In genomic region chr9:116134488-116134887, GRCm38 (mm10) we compare ENCODE assay signal across 16 mouse cellular contexts. TPM values are rescaled to one million over a fixed set of nuclear protein-coding genes. Genes with fewer than 3 reads are reported as not detected.
A peak's percentile ranks its signal among the peaks of the same experiment; 100 is the strongest.
DNase-seq lines count a peak whose midpoint lies in the region; ATAC-seq and TF ChIP-seq lines count a peak whose summit lies in the region.
"Had no signal": no experiment of that assay in that cellular context is flagged by ENCODE, and none has a peak within 500 bp of the region (broad histone marks: within the 10 kb centered on the region; RNA-seq: fewer than 3 reads in every experiment).

No protein-coding gene starts in this region.

- H3K27me3 ChIP-seq in forebrain, postnatal 0 days (ENCODE audit: insufficient read depth, low read length) = no peaks in the 10 kb centered on the region
- no peaks in the 10 kb centered on the region for H3K27me3 ChIP-seq in forebrain, embryonic 15.5 days
- no peaks in the 10 kb centered on the region for H3K27me3 ChIP-seq in liver, postnatal 0 days (ENCODE audit: insufficient read depth, low read length)
- H3K27me3 ChIP-seq in liver, embryonic 12.5 days (replicated peaks) = no peaks in the 10 kb centered on the region
- H3K27me3 ChIP-seq in CH12.LX (replicated peaks) = no peaks in the 10 kb centered on the region
- H3K27me3 ChIP-seq: neural tube, embryonic 13.5 days had no signal

- no peaks in the 10 kb centered on the region for H3K9me3 ChIP-seq in forebrain, postnatal 0 days (ENCODE audit: low read length)
- H3K9me3 ChIP-seq in forebrain, embryonic 15.5 days = no peaks in the 10 kb centered on the region
- H3K9me3 ChIP-seq in liver, postnatal 0 days (ENCODE audit: low read length) = no peaks in the 10 kb centered on the region
- no peaks in the 10 kb centered on the region for H3K9me3 ChIP-seq in liver, embryonic 12.5 days (replicated peaks)
- no peaks in the 10 kb centered on the region for H3K9me3 ChIP-seq in CH12.LX (replicated peaks; ENCODE audit: low read length)
- H3K9me3 ChIP-seq: midbrain, embryonic 10.5 days; neural tube, embryonic 13.5 days had no signal

- no peak for DNase-seq in forebrain, postnatal 0 days
- DNase-seq in liver, postnatal 0 days = no peak
- no peak for DNase-seq in CH12.LX (ENCODE audit: extremely low read depth)
- no peak for DNase-seq in cerebellum, postnatal 36 days
- no peak for DNase-seq in gastrocnemius, postnatal 4 days (ENCODE audit: low spot score in 2 of 2)
- DNase-seq: adrenal gland, postnatal 25 days; cerebellum, adult 18-20 months; kidney, postnatal 25 days; liver; right cerebral cortex, postnatal 25 days had no signal

- no peak overlapping the region for H3K4me2 ChIP-seq in forebrain, postnatal 0 days (ENCODE audit: low read depth)
- no peak overlapping the region for H3K4me2 ChIP-seq in forebrain, embryonic 15.5 days (replicated peaks)
- H3K4me2 ChIP-seq in liver, postnatal 0 days (ENCODE audit: low read depth, low read length) = no peak overlapping the region
- no peak overlapping the region for H3K4me2 ChIP-seq in liver, embryonic 12.5 days
- H3K4me2 ChIP-seq in CH12.LX (ENCODE audit: insufficient read depth, low read depth, poor library complexity, severe bottlenecking) = 0 out of 2 replicates have a peak overlapping the region, but pooled peaks have one; percentile 33
- H3K4me2 ChIP-seq: neural tube, embryonic 13.5 days had no signal

- TF ChIP-seq POLR2A in CH12.LX (IDR thresholded peaks at IDR 0.05; ENCODE audit: low read depth, low read length) = no peak

- H3K36me3 ChIP-seq in forebrain, postnatal 0 days (ENCODE audit: insufficient read depth) = no peaks in the 10 kb centered on the region
- H3K36me3 ChIP-seq in forebrain, embryonic 15.5 days = no peaks in the 10 kb centered on the region
- peaks cover 20% of the 10 kb centered on the region for H3K36me3 ChIP-seq in liver, postnatal 0 days (replicated peaks; ENCODE audit: insufficient read depth, low read length)
- peaks cover 16% of the 10 kb centered on the region for H3K36me3 ChIP-seq in liver, embryonic 12.5 days
- H3K36me3 ChIP-seq in CH12.LX (replicated peaks in 1 of 2; ENCODE audit: control insufficient read depth in 1 of 2, insufficient read depth in 1 of 2, low read length in 1 of 2) (peaks cover 30 to 74% of the 10 kb centered on the region in 2 experiments), macrophage (ENCODE audit: inconsistent target) (peaks cover 22% of the 10 kb centered on the region; the same call in 1 of the 2 replicates)
- H3K36me3 ChIP-seq: neural tube, embryonic 13.5 days had no signal

- 0 out of 2 replicates have a peak, but pooled peaks have one; percentile 9 for TF ChIP-seq CTCF in forebrain, postnatal 0 days (IDR thresholded peaks at IDR 0.05; ENCODE audit: low read depth)
- peak; percentile 46 for TF ChIP-seq CTCF in liver, postnatal 0 days (IDR thresholded peaks at IDR 0.05; ENCODE audit: low read depth)
- TF ChIP-seq CTCF in CH12.LX (conservative IDR thresholded peaks at IDR 0.05 in 1 of 2, IDR thresholded peaks at IDR 0.05 in 1 of 2; ENCODE audit: low read depth in 2 of 2, low read length in 2 of 2) = peak in 1 of 2 experiments; percentile 64; a peak in 2 of 4 replicates

- H3K9ac ChIP-seq in forebrain, postnatal 0 days = no peak overlapping the region
- no peak overlapping the region for H3K9ac ChIP-seq in forebrain, embryonic 15.5 days (replicated peaks)
- no peak overlapping the region for H3K9ac ChIP-seq in liver, postnatal 0 days (replicated peaks)
- no peak overlapping the region for H3K9ac ChIP-seq in liver, embryonic 12.5 days
- H3K9ac ChIP-seq in CH12.LX (ENCODE audit: insufficient read depth, low read depth) = no peak overlapping the region
- H3K9ac ChIP-seq: neural tube, embryonic 13.5 days had no signal

- peak; percentile 74 for TF ChIP-seq RAD21 in CH12.LX (IDR thresholded peaks at IDR 0.05; ENCODE audit: low read depth, low read length)

- dilution Hi-C loops in CH12.LX (cut with MboI; ENCODE audit: extremely low pct_ligation_motif_present, extremely low pct_unique_long_range_greater_than_20kb, low sequenced_read_pairs) = no loop called here

- H3K27ac ChIP-seq in forebrain, postnatal 0 days (ENCODE audit: low read depth, low read length) = no peak overlapping the region
- H3K27ac ChIP-seq in forebrain, embryonic 15.5 days (replicated peaks) = no peak overlapping the region
- H3K27ac ChIP-seq in liver, postnatal 0 days (ENCODE audit: low read depth) = no peak overlapping the region
- no peak overlapping the region for H3K27ac ChIP-seq in liver, embryonic 12.5 days
- H3K27ac ChIP-seq in CH12.LX (ENCODE audit: insufficient read depth, low read depth) = peak overlapping the region; percentile 81; the same call in 1 of the 2 replicates
- peak overlapping the region; percentile 41; the same call in 1 of the 2 replicates for H3K27ac ChIP-seq in macrophage
- H3K27ac ChIP-seq: hindbrain, postnatal 0 days; midbrain, embryonic 10.5 days; neural tube, embryonic 13.5 days had no signal

- no peak for ATAC-seq in forebrain, postnatal 0 days
- no peak for ATAC-seq in forebrain, embryonic 15.5 days (replicated peaks)
- no peak for ATAC-seq in liver, postnatal 0 days
- no peak for ATAC-seq in liver, embryonic 12.5 days
- ATAC-seq: hindbrain, postnatal 0 days had no signal

- in situ Hi-C loops in CH12.LX (cut with MboI; ENCODE audit: low pct_ligation_motif_present, low pct_unique_long_range_greater_than_20kb, low sequenced_read_pairs) = loop anchor here (10.0 kb wide), 1 partner anchor 250 kb away; no protein-coding TSS in a partner anchor

- H3K4me3 ChIP-seq in forebrain, postnatal 0 days (ENCODE audit: low read depth, low read length) = no peak overlapping the region
- H3K4me3 ChIP-seq in forebrain, embryonic 15.5 days = no peak overlapping the region
- no peak overlapping the region for H3K4me3 ChIP-seq in liver, postnatal 0 days (ENCODE audit: low read depth, low read length)
- no peak overlapping the region for H3K4me3 ChIP-seq in liver, embryonic 12.5 days
- no peak overlapping the region for H3K4me3 ChIP-seq in CH12.LX (replicated peaks in 1 of 3; ENCODE audit: low read depth in 2 of 3, low read length in 2 of 3, poor library complexity in 1 of 3)
- no peak overlapping the region for H3K4me3 ChIP-seq in macrophage (ENCODE audit: inconsistent target)
- H3K4me3 ChIP-seq: midbrain, embryonic 10.5 days; neural tube, embryonic 13.5 days had no signal

- H3K79me2 ChIP-seq in CH12.LX (replicated peaks; ENCODE audit: control insufficient read depth, extremely low read depth, insufficient read depth, poor library complexity, severe bottlenecking) = peaks cover 68% of the 10 kb centered on the region
- peaks cover 80% of the 10 kb centered on the region for H3K79me2 ChIP-seq in macrophage (ENCODE audit: inconsistent target)

- 90% methylated on average over 2 of the region's 2 CpGs for WGBS in forebrain, postnatal 0 days
- WGBS in forebrain, embryonic 15.5 days = 91% methylated on average over 2 of the region's 2 CpGs
- WGBS in liver, postnatal 0 days (ENCODE audit: insufficient replicate concordance) = 73% methylated on average over 2 of the region's 2 CpGs
- 75% methylated on average over 2 of the region's 2 CpGs for WGBS in liver, embryonic 12.5 days (ENCODE audit: insufficient replicate concordance)
- 94% methylated on average over 2 of the region's 2 CpGs for WGBS in macrophage (ENCODE audit: missing documents)

- H3K4me1 ChIP-seq in forebrain, postnatal 0 days (ENCODE audit: insufficient read depth) = no peaks in the 10 kb centered on the region
- peaks cover 5% of the 10 kb centered on the region; the same call in 1 of the 2 replicates for H3K4me1 ChIP-seq in forebrain, embryonic 15.5 days
- H3K4me1 ChIP-seq in liver, postnatal 0 days (ENCODE audit: insufficient read depth) = peaks cover 49% of the 10 kb centered on the region
- H3K4me1 ChIP-seq in liver, embryonic 12.5 days = peaks cover 23% of the 10 kb centered on the region; the same call in 1 of the 2 replicates
- H3K4me1 ChIP-seq in CH12.LX (ENCODE audit: control insufficient read depth in 1 of 2, insufficient read depth in 2 of 2) = peaks cover 42 to 77% of the 10 kb centered on the region in 2 experiments

- no peak for TF ChIP-seq EP300 in liver, postnatal 0 days (IDR thresholded peaks at IDR 0.05; ENCODE audit: low read depth)
- TF ChIP-seq EP300 in CH12.LX (IDR thresholded peaks at IDR 0.05; ENCODE audit: low read length) = no peak

TF ChIP-seq in CH12.LX, 34 proteins besides CTCF, POLR2A, EP300 and RAD21:
- TF ChIP-seq MXI1 (IDR thresholded peaks at IDR 0.05; ENCODE audit: low read depth, low read length) (peak; percentile 39; the same call in 1 of the 2 replicates), ZC3H11A (IDR thresholded peaks at IDR 0.05; ENCODE audit: low read depth, low read length) (0 out of 2 replicates have a peak, but pooled peaks have one; percentile 4), SMC3 (IDR thresholded peaks at IDR 0.05; ENCODE audit: low read depth, low read length) (peak; percentile 58), CHD2 (IDR thresholded peaks at IDR 0.05; ENCODE audit: low read length) (no peak; the same call in 1 of the 2 replicates)

RNA-seq across cellular contexts. Expression of gene Tgfbr2, which starts 40.7 kb away (rescaled TPM):
- 13.9 and 20.8 TPM in 2 replicates for total RNA-seq in forebrain, postnatal 0 days (2014; rRNA removed)
- 6.3 and 6.5 TPM in 2 replicates for polyA plus RNA-seq in forebrain, postnatal 0 days (2015; fragmentation: Nextera tagmentation; extraction: Ambion mirVana)
- 6.0 and 6.1 TPM in 2 replicates for polyA plus RNA-seq in forebrain, embryonic 15.5 days (2015; fragmentation: Nextera tagmentation; extraction: Ambion mirVana)
- 5.2 and 5.6 TPM in 2 replicates for polyA plus RNA-seq in liver, postnatal 0 days (2015; fragmentation: Nextera tagmentation; extraction: Ambion mirVana)
- 6.9 and 7.1 TPM in 2 replicates for polyA plus RNA-seq in liver, embryonic 12.5 days (2016; fragmentation: Nextera tagmentation; extraction: Ambion mirVana)
- total RNA-seq in CH12.LX (2012; rRNA removed) (43.0 and 46.3 TPM in 2 replicates), CH12.LX (2014; rRNA removed) (19.6 and 21.2 TPM in 2 replicates)
- polyA plus RNA-seq in CH12.LX (2012; ENCODE audit: insufficient read length, low read depth) (37.4 and 42.8 TPM in 2 replicates), macrophage (2018) (69.5 to 93.5 TPM (median 80.3 TPM) in 3 replicates)
- total RNA-seq in macrophage (2018; cell fraction: chromatin; rRNA removed) = 10 to 100 TPM; 15.9 to 41.2 (median 29.0) TPM
- total RNA-seq in macrophage (2018; cell fraction: cytosol; rRNA removed) = 100 to 1,000 TPM in 14 of 26 experiments, 10 to 100 TPM in 12; 65.6 to 133 (median 103) TPM
- total RNA-seq in macrophage (2018; cell fraction: nucleus; rRNA removed) = 100 to 1,000 TPM in 6 of 26 experiments, 10 to 100 TPM in 20; 35.9 to 112 (median 82.4) TPM
- 10 to 100 TPM; 69.6 to 71.1 TPM for total RNA-seq in gastrocnemius, postnatal 4 days (2021)

Comparison
In these comparisons a context has a peak if more than half of its experiments do, and no peak if none do; other contexts are left out.
1. H3K27ac ChIP-seq: peak in CH12.LX (single experiment) and macrophage (single experiment); none in forebrain, postnatal 0 days (single experiment), forebrain, embryonic 15.5 days (single experiment), liver, postnatal 0 days (single experiment) and liver, embryonic 12.5 days (single experiment).